10 mouse cellular contexts compared by ENCODE assay signal in genomic region chr10:26919307-26919977, GRCm38 (mm10).
A peak's percentile ranks its signal among the peaks of the same experiment; 100 is the strongest.
DNase-seq lines count a peak whose midpoint lies in the region; ATAC-seq and TF ChIP-seq lines count a peak whose summit lies in the region.
"Had no signal": no experiment of that assay in that cellular context is flagged by ENCODE, and none has a peak within 500 bp of the region (broad histone marks: within the 10 kb centered on the region; RNA-seq: fewer than 3 reads in every experiment).

No protein-coding gene starts in this region.

- no peaks in the 10 kb centered on the region for H3K9me3 ChIP-seq in liver, embryonic 13.5 days (replicated peaks)
- no peaks in the 10 kb centered on the region for H3K9me3 ChIP-seq in neural tube, embryonic 15.5 days (replicated peaks)
- H3K9me3 ChIP-seq: embryonic facial prominence, embryonic 15.5 days; megakaryocyte, embryonic 14.5 days had no signal

- H3K4me2 ChIP-seq in liver, embryonic 13.5 days = no peak overlapping the region
- H3K4me2 ChIP-seq in neural tube, embryonic 15.5 days = no peak overlapping the region
- H3K4me2 ChIP-seq: embryonic facial prominence, embryonic 15.5 days had no signal

- intact Hi-C loops in gastrocnemius, postnatal 14 days (cut with DNase I; ENCODE audit: low total_unique reads) = loop anchor here (10.0 kb wide), 1 partner anchor 75 kb away; no protein-coding TSS in a partner anchor

- no peak overlapping the region for H3K9ac ChIP-seq in liver, embryonic 13.5 days
- H3K9ac ChIP-seq in neural tube, embryonic 15.5 days (replicated peaks) = no peak overlapping the region
- H3K9ac ChIP-seq: embryonic facial prominence, embryonic 15.5 days had no signal

- no peaks in the 10 kb centered on the region for H3K27me3 ChIP-seq in thymus, adult 2 months (ENCODE audit: control insufficient read depth, insufficient read depth, low read length)
- H3K27me3 ChIP-seq in liver, embryonic 13.5 days = no peaks in the 10 kb centered on the region
- H3K27me3 ChIP-seq in neural tube, embryonic 15.5 days (replicated peaks) = no peaks in the 10 kb centered on the region
- H3K27me3 ChIP-seq: embryonic facial prominence, embryonic 15.5 days; megakaryocyte, embryonic 14.5 days had no signal

- H3K4me3 ChIP-seq in thymus, adult 2 months (ENCODE audit: control insufficient read depth, insufficient read depth, low read length) = no peak overlapping the region
- no peak overlapping the region for H3K4me3 ChIP-seq in liver, embryonic 13.5 days (replicated peaks)
- no peak overlapping the region for H3K4me3 ChIP-seq in neural tube, embryonic 15.5 days (replicated peaks)
- H3K4me3 ChIP-seq: embryonic facial prominence, embryonic 15.5 days; megakaryocyte, embryonic 14.5 days had no signal

- no peaks in the 10 kb centered on the region for H3K4me1 ChIP-seq in thymus, adult 2 months (replicated peaks; ENCODE audit: control insufficient read depth, insufficient read depth, low read length)
- H3K4me1 ChIP-seq in liver, embryonic 13.5 days (replicated peaks) = no peaks in the 10 kb centered on the region
- H3K4me1 ChIP-seq in neural tube, embryonic 15.5 days = no peaks in the 10 kb centered on the region
- H3K4me1 ChIP-seq: embryonic facial prominence, embryonic 15.5 days had no signal

- peak; percentile 74; the same call in 1 of the 2 replicates for ATAC-seq in liver, embryonic 13.5 days (ENCODE audit: low read depth)
- ATAC-seq in neural tube, embryonic 15.5 days (ENCODE audit: low FRiP score) = peak; percentile 72

- no peak overlapping the region for H3K27ac ChIP-seq in thymus, adult 2 months (ENCODE audit: control insufficient read depth, insufficient read depth, low read length)
- H3K27ac ChIP-seq in liver, embryonic 13.5 days = no peak overlapping the region
- no peak overlapping the region for H3K27ac ChIP-seq in neural tube, embryonic 15.5 days (replicated peaks)
- H3K27ac ChIP-seq: embryonic facial prominence, embryonic 15.5 days had no signal

- no peaks in the 10 kb centered on the region for H3K36me3 ChIP-seq in thymus, adult 2 months (ENCODE audit: control insufficient read depth, insufficient read depth, low read length)
- no peaks in the 10 kb centered on the region for H3K36me3 ChIP-seq in liver, embryonic 13.5 days
- H3K36me3 ChIP-seq in neural tube, embryonic 15.5 days = no peaks in the 10 kb centered on the region
- H3K36me3 ChIP-seq: embryonic facial prominence, embryonic 15.5 days had no signal

- peak; percentile 14 for DNase-seq in thymus, adult 2 months
- no peak for DNase-seq in thymus, adult 18-20 months
- peak; percentile 62 for DNase-seq in c-Kit-positive CD71-positive TER-119-positive erythroid progenitor cells, embryonic 14.5 days (ENCODE audit: low spot score)
- peak; percentile 12 for DNase-seq in gastrocnemius, postnatal 14 days
- peak; percentile 43 to 59 for DNase-seq in kidney, postnatal 25 days
- peak; percentile 34 for DNase-seq in liver, embryonic 13.5 days
- no peak for DNase-seq in spleen, postnatal 4 days (ENCODE audit: low spot score in 2 of 2)

- WGBS in thymus, adult 2 months = 66% methylated on average over 5 of the region's 5 CpGs
- WGBS in liver, embryonic 13.5 days (ENCODE audit: insufficient replicate concordance) = 24% methylated on average over 5 of the region's 5 CpGs
- WGBS in neural tube, embryonic 15.5 days = 34% methylated on average over 5 of the region's 5 CpGs

- TF ChIP-seq POLR2A in thymus, adult 2 months (IDR thresholded peaks at IDR 0.05; ENCODE audit: control insufficient read depth, extremely low read depth, insufficient read depth, low read length, poor library complexity) = no peak

- TF ChIP-seq CTCF in thymus, adult 2 months (IDR thresholded peaks at IDR 0.05; ENCODE audit: borderline replicate concordance, control insufficient read depth, extremely low read depth, insufficient read depth, low read length, poor library complexity) = no peak

Comparison
In these comparisons a context has a peak if more than half of its experiments do, and no peak if none do; other contexts are left out.
1. DNase-seq: peak in thymus, adult 2 months (single experiment), c-Kit-positive CD71-positive TER-119-positive erythroid progenitor cells, embryonic 14.5 days (single experiment), gastrocnemius, postnatal 14 days (single experiment), kidney, postnatal 25 days (2 of 2) and liver, embryonic 13.5 days (single experiment); none in thymus, adult 18-20 months (0 of 2) and spleen, postnatal 4 days (0 of 2).